Mouse (Mus musculus): ENCODE data around the gene Tmem117.

The Tmem117 gene

GRCm38 (mm10) chr15:94893201-94893600, 264.2 kb downstream of the Tmem117 start:
- no peak for DNase-seq (ENCODE audit: low spot score in 2 of 2)

GRCm38 (mm10) chr15:94894086-94894485, 265.1 kb downstream of the Tmem117 start:
- DNase-seq (ENCODE audit: low spot score in 2 of 2): no peak

- DNase-seq (ENCODE audit: low spot score in 2 of 2): no peak
These were observed 266.6 kb downstream of the Tmem117 start for GRCm38 (mm10) chr15:94895681-94896080.

GRCm38 (mm10) chr15:94903188-94903587, 274.2 kb downstream of the Tmem117 start:
- no peak for DNase-seq (ENCODE audit: low spot score in 2 of 2)

GRCm38 (mm10) chr15:94904672-94905407, 275.8 kb downstream of the Tmem117 start:
- DNase-seq (ENCODE audit: low spot score in 2 of 2): no peak

GRCm38 (mm10) chr15:94921672-94922071, 292.6 kb downstream of the Tmem117 start:
- DNase-seq (ENCODE audit: low spot score in 2 of 2): no peak

- no peak for DNase-seq (ENCODE audit: low spot score in 2 of 2)
These were observed 299.0 kb downstream of the Tmem117 start for GRCm38 (mm10) chr15:94927986-94928385.

- DNase-seq (ENCODE audit: low spot score in 2 of 2): peak in 1 of 2 experiments; percentile 11
These were observed 301.7 kb downstream of the Tmem117 start for GRCm38 (mm10) chr15:94930743-94931142.

- DNase-seq (ENCODE audit: low spot score in 2 of 2): no peak
These were observed 304.0 kb downstream of the Tmem117 start for GRCm38 (mm10) chr15:94933044-94933443.

GRCm38 (mm10) chr15:94933480-94933879, 304.4 kb downstream of the Tmem117 start:
- no peak for DNase-seq (ENCODE audit: low spot score in 2 of 2)

GRCm38 (mm10) chr15:94941954-94942353, 312.9 kb downstream of the Tmem117 start:
- DNase-seq (ENCODE audit: low spot score in 2 of 2): no peak

- no peak for DNase-seq (ENCODE audit: low spot score in 2 of 2)
These were observed 313.4 kb downstream of the Tmem117 start for GRCm38 (mm10) chr15:94942465-94942864.

GRCm38 (mm10) chr15:94943891-94944290, 314.9 kb downstream of the Tmem117 start:
- no peak for DNase-seq (ENCODE audit: low spot score in 2 of 2)

- DNase-seq (ENCODE audit: low spot score in 2 of 2): no peak
These were observed 322.5 kb downstream of the Tmem117 start for GRCm38 (mm10) chr15:94951382-94952048.

GRCm38 (mm10) chr15:94956697-94957096, 327.7 kb downstream of the Tmem117 start:
- peak in 1 of 2 experiments; percentile 68 for DNase-seq (ENCODE audit: low spot score in 2 of 2)

GRCm38 (mm10) chr15:94957202-94957601, 328.2 kb downstream of the Tmem117 start:
- DNase-seq (ENCODE audit: low spot score in 2 of 2): no peak

GRCm38 (mm10) chr15:94967004-94967403, 338.0 kb downstream of the Tmem117 start:
- DNase-seq (ENCODE audit: low spot score in 2 of 2): peak in 1 of 2 experiments; percentile 25

GRCm38 (mm10) chr15:94968403-94969180, 339.6 kb downstream of the Tmem117 start:
- peak in 1 of 2 experiments; percentile 24 for DNase-seq (ENCODE audit: low spot score in 2 of 2)

GRCm38 (mm10) chr15:94981798-94982197, 352.8 kb downstream of the Tmem117 start:
- peak in 1 of 2 experiments; percentile 59 for DNase-seq (ENCODE audit: low spot score in 2 of 2)

- no peak for DNase-seq (ENCODE audit: low spot score in 2 of 2)
These were observed 366.3 kb downstream of the Tmem117 start for GRCm38 (mm10) chr15:94995352-94995751.

GRCm38 (mm10) chr15:95005121-95005824, 376.2 kb downstream of the Tmem117 start:
- DNase-seq (ENCODE audit: low spot score in 2 of 2): no peak

- peak in 1 of 2 experiments; percentile 69 for DNase-seq (ENCODE audit: low spot score in 2 of 2)
These were observed 393.2 kb downstream of the Tmem117 start for GRCm38 (mm10) chr15:95022251-95022650.
